Mouse (Mus musculus) bone marrow macrophage, adult 2 months (primary cell): ENCODE results near the gene Zdhhc24. TPM values are rescaled to one million over a fixed set of nuclear protein-coding genes. Genes with fewer than 3 reads are reported as not detected.
"Not testable (repeated sequence)": the region's sequence is repeated elsewhere in the genome, so short reads cannot be mapped to it uniquely, and the experiment has no call there.

Source experiments
- H3K27ac ChIP-seq: 2 replicates; pipeline ENCODE4 v1.5.1; 2012; ENCODE audit warnings: low read depth, low read length; ENCODE audit not compliant: insufficient read depth
- H3K4me1 ChIP-seq: 2 replicates; pipeline ENCODE4 v1.6.1; 2012; ENCODE audit warnings: low read length; ENCODE audit not compliant: control insufficient read depth, insufficient read depth
- H3K4me3 ChIP-seq: 2 replicates; pipeline ENCODE4 v1.5.1; 2012; ENCODE audit warnings: mild to moderate bottlenecking, low read length, moderate library complexity; ENCODE audit not compliant: insufficient read depth
- CTCF ChIP-seq: IDR thresholded peaks from 2 replicates; pipeline ENCODE4 v1.5.1; 2012; ENCODE audit warnings: low read depth, mild to moderate bottlenecking, low read length, moderate library complexity
- POLR2A ChIP-seq: IDR thresholded peaks from 2 replicates; pipeline ENCODE4 v1.6.1; 2012; ENCODE audit warnings: mild to moderate bottlenecking, low read depth, low read length, borderline replicate concordance
- polyA plus RNA-seq: library from polyadenylated mRNA; stranded (reverse); fragments of >200 nt; gene quantifications from 2 replicates; pipeline ENCODE4 v1.2.4, GENCODE M21; 2012; ENCODE audit not compliant: missing spikeins, insufficient read depth, insufficient read length

Zdhhc24 gene
- polyA plus RNA-seq, 1 experiment, result 12.0 TPM

GRCm38 (mm10) chr19:4847490-4847889 lies 31.0 kb upstream of the Zdhhc24 start:
- no peak for TF ChIP-seq POLR2A
- TF ChIP-seq CTCF, result no peak
- H3K27ac ChIP-seq, result no peak overlapping the region
- H3K4me3 ChIP-seq, result no peak overlapping the region
- no peaks in the 10 kb centered on the region for H3K4me1 ChIP-seq

GRCm38 (mm10) chr19:4849800-4850199 lies 28.7 kb upstream of the Zdhhc24 start:
- H3K27ac ChIP-seq, result no peak overlapping the region
- no peak overlapping the region for H3K4me3 ChIP-seq
- no peak for TF ChIP-seq CTCF
- no peak for TF ChIP-seq POLR2A
- H3K4me1 ChIP-seq, result peaks cover 4% of the 10 kb centered on the region; the same call in 1 of the 2 replicates

- Histone ChIP-seq H3K27ac (no peak overlapping the region), H3K4me3 (no peak overlapping the region), H3K4me1 (peaks cover 4% of the 10 kb centered on the region; the same call in 1 of the 2 replicates)
- TF ChIP-seq CTCF (no peak), POLR2A (no peak)
Observed at GRCm38 (mm10) chr19:4850281-4850680, 28.2 kb upstream of the Zdhhc24 start.

DNA sequence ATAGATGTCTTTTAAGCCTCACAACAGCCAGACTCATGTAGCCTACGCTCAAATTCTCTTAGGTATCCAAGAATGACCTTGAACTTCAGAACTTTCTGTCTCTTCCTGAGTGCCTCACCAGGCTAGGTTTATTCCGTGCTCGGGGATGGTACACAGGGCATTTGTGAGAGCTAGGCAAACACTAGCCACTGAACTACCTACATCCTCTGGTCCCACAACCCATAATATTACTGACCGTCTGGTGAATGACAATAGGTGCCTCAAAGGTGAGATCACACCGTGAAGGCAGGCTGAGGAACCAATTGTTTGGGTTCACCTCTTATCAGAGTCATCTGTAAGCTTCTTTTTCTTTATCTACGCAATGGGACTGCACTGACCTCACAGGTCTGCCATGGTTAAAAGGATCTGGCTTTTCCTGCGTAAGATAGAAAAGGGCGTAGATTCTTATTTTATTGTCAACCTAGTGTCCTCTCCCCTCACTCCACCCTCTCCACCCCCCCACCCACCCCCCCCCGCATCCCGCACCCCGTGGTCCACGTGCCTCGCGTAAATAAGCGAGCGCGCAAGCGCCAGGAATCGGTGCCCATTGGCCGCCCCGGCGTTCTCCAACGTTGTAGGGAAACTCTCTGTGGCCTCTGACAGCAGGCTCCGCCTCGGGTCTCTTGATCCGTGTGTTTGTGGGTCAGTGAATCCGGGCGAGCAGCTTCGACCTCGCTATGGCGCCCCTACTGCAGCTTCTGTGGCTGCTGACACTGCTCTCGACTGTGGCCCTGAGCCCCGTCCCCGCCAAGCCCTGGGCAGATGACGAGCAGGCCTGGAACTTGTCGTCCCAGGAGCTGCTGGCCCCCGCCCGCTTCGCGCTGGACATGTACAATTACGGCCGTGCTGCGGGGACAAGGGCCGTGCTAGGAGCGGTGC lies 23.7 kb upstream of the Zdhhc24 start, which contains the start of gene Ctsf:
Gene Ctsf, plus strand, starts transcription at position 579 of the 918 bp plus-strand sequence.
- peak within 1 kb of the TSS; percentile 88 for H3K4me3 ChIP-seq
- TF ChIP-seq POLR2A (no peak), CTCF (no peak)
- H3K4me1 ChIP-seq, result peaks cover 16% of the 10 kb centered on the region
- H3K27ac ChIP-seq, result peak within 1 kb of the TSS; percentile 62

DNA sequence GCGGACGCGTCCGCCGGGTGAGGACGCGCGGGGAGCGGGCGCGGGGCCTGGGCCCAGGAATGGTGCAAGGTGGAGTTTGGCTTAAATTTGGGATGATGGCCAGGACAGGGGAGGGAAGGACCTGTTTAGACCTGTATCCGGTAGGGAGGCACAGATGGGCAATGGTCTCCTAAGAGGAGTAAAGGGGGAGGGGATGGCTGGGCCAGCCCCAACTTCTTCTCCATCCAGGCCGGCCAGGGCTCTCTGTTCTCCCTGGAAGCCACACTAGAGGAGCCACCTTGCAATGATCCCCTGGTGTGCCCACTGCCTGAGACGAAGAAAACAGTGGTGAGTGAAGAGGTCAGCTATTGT lies 23.0 kb upstream of the Zdhhc24 start:
- Histone ChIP-seq H3K4me3 (peak overlapping the region; percentile 88), H3K4me1 (peaks cover 16% of the 10 kb centered on the region), H3K27ac (peak overlapping the region; percentile 62)

GRCm38 (mm10) chr19:4855951-4856350 lies 22.5 kb upstream of the Zdhhc24 start:
- peak overlapping the region; percentile 88 for H3K4me3 ChIP-seq
- peak overlapping the region; percentile 62 for H3K27ac ChIP-seq
- peaks cover 16% of the 10 kb centered on the region for H3K4me1 ChIP-seq
- no peak for TF ChIP-seq POLR2A
- no peak for TF ChIP-seq CTCF

More for the DNA sequence above, 23.0 kb upstream of the Zdhhc24 start:
- TF ChIP-seq POLR2A (no peak), CTCF (no peak)

DNA sequence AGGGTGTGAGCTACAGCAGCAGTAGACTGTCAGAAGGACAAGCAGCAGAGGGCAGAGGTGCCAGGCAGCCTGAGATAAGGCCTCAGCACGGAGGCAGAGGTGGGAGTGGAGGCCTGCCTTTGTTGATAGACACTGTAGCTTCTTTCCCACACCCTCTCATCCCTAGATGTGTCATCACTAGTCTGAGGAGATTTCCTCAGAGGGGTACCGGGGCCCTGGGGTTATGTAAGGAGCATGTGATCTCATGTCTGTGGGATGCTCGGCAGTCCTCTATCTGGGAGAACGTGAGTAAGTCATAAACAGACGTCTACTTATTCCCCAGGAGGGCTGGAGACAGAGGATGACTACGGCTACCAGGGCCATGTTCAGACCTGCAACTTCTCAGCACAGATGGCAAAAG lies 19.4 kb upstream of the Zdhhc24 start:
- H3K4me1 ChIP-seq, result peaks cover 16% of the 10 kb centered on the region
- no peak overlapping the region for H3K4me3 ChIP-seq

DNA sequence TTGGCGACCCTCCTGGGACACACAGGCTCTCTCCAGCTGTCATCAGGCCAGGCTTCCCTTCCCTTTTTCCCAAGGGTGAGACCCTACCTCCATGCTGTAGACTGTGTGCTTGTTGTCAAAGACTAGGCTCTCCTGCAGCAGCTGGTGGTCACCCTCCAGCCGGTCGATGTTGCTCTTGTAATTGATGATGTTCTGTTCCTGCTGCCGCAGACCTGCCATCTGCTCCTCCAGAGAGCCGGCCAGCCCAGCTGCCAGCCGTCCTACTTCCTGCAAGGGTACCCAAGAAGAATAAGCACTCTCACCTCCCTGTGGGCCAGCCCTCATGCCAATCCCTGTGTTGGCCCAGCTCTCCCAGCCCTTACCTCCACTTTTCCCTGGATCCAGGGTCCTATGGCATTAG lies 15.4 kb upstream of the Zdhhc24 start:
- TF ChIP-seq POLR2A (no peak), CTCF (no peak)
- Histone ChIP-seq H3K4me1 (peaks cover 5% of the 10 kb centered on the region; the same call in 1 of the 2 replicates), H3K27ac (no peak overlapping the region), H3K4me3 (no peak overlapping the region)

More for the DNA sequence above, 19.4 kb upstream of the Zdhhc24 start:
- TF ChIP-seq CTCF, result no peak
- no peak for TF ChIP-seq POLR2A
- no peak overlapping the region for H3K27ac ChIP-seq

- Histone ChIP-seq H3K4me3 (peak overlapping the region; percentile 3; the same call in 1 of the 2 replicates), H3K27ac (no peak overlapping the region), H3K4me1 (peaks cover 2% of the 10 kb centered on the region; the same call in 1 of the 2 replicates)
- TF ChIP-seq POLR2A, result no peak
- TF ChIP-seq CTCF, result no peak
Observed at GRCm38 (mm10) chr19:4865147-4865546, 13.3 kb upstream of the Zdhhc24 start.

DNA sequence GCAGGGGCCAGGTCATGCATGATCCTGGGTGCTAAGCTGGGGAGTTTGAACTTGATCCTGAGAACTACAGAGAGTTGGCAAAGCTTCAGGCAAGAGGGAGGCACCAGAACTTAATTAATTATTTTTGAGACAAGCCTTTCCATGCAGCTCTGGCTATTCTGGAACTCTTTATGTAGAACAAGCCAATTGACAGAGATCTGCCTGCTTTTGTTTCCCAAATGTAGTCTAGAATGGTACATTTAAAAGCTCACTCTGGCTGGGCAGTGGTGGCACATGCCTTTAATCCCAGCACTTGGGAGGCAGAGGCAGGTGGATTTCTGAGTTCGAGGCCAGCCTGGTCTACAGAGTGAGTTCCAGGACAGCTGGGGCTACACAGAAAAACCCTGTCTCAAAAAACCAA lies 3.9 kb upstream of the Zdhhc24 start:
- H3K4me1 ChIP-seq, result not testable (repeated sequence)

More for the DNA sequence above, 3.9 kb upstream of the Zdhhc24 start:
- not testable (repeated sequence) for H3K27ac ChIP-seq, H3K4me3 ChIP-seq
